Comparison of ENCODE assay signal across 9 mouse cellular contexts in genomic region chr19:44246341-44246911, GRCm38 (mm10). TPM values are rescaled to one million over a fixed set of nuclear protein-coding genes. Genes with fewer than 3 reads are reported as not detected.
DNase-seq lines count a peak whose midpoint lies in the region; ATAC-seq lines count a peak whose summit lies in the region.
"Had no signal": no experiment of that assay in that cellular context is flagged by ENCODE, and none has a peak within 500 bp of the region (broad histone marks: within the 10 kb centered on the region; RNA-seq: fewer than 3 reads in every experiment).

No protein-coding gene starts in this region.

- ATAC-seq in heart, embryonic 11.5 days (replicated peaks; ENCODE audit: insufficient number of reproducible peaks, low FRiP score, low TSS enrichment) = no peak
- ATAC-seq in embryonic facial prominence, embryonic 13.5 days (ENCODE audit: insufficient number of reproducible peaks, insufficient read depth, low FRiP score, low TSS enrichment, low read depth) = no peak
- no peak for ATAC-seq in intestine, embryonic 14.5 days (replicated peaks; ENCODE audit: low FRiP score, low TSS enrichment, low read depth)
- no peak for ATAC-seq in midbrain, embryonic 15.5 days (replicated peaks)

- peak overlapping the region; percentile 41 for H3K4me2 ChIP-seq in heart, embryonic 11.5 days
- peak overlapping the region; percentile 75; the same call in 1 of the 2 replicates for H3K4me2 ChIP-seq in embryonic facial prominence, embryonic 13.5 days
- peak overlapping the region; percentile 81 for H3K4me2 ChIP-seq in intestine, embryonic 14.5 days (ENCODE audit: low read length)
- H3K4me2 ChIP-seq in midbrain, embryonic 15.5 days = peak overlapping the region; percentile 85

- H3K27me3 ChIP-seq in heart, embryonic 11.5 days (ENCODE audit: control insufficient read depth, insufficient read depth, low read length) = no peaks in the 10 kb centered on the region
- no peaks in the 10 kb centered on the region for H3K27me3 ChIP-seq in embryonic facial prominence, embryonic 13.5 days
- H3K27me3 ChIP-seq in intestine, embryonic 14.5 days (replicated peaks; ENCODE audit: control insufficient read depth, insufficient read depth, low read length) = no peaks in the 10 kb centered on the region
- no peaks in the 10 kb centered on the region for H3K27me3 ChIP-seq in midbrain, embryonic 15.5 days (replicated peaks)

- H3K4me1 ChIP-seq in heart, embryonic 11.5 days (ENCODE audit: control insufficient read depth, insufficient read depth, low read length) = peaks cover 22% of the 10 kb centered on the region
- peaks cover 27% of the 10 kb centered on the region for H3K4me1 ChIP-seq in embryonic facial prominence, embryonic 13.5 days
- peaks cover 17% of the 10 kb centered on the region; the same call in 1 of the 2 replicates for H3K4me1 ChIP-seq in intestine, embryonic 14.5 days (replicated peaks; ENCODE audit: control insufficient read depth, insufficient read depth, low read length)
- peaks cover 30% of the 10 kb centered on the region for H3K4me1 ChIP-seq in midbrain, embryonic 15.5 days

- intact Hi-C loops in heart, postnatal 14 days (cut with DNase I) = loop anchor here (1.0 to 10.0 kb wide), 4 partner anchors 20 to 171 kb away; no protein-coding TSS in a partner anchor

- H3K36me3 ChIP-seq in heart, embryonic 11.5 days (ENCODE audit: control insufficient read depth, insufficient read depth, low read length) = no peaks in the 10 kb centered on the region
- H3K36me3 ChIP-seq in embryonic facial prominence, embryonic 13.5 days = no peaks in the 10 kb centered on the region
- H3K36me3 ChIP-seq in intestine, embryonic 14.5 days (ENCODE audit: control insufficient read depth, insufficient read depth, low read length) = no peaks in the 10 kb centered on the region
- H3K36me3 ChIP-seq in midbrain, embryonic 15.5 days (replicated peaks) = no peaks in the 10 kb centered on the region

- no peak for DNase-seq in heart, postnatal 14 days
- DNase-seq in intestine, embryonic 14.5 days (ENCODE audit: low spot score) = no peak
- DNase-seq in thymus, postnatal 0 days (ENCODE audit: low spot score) = no peak
- DNase-seq in layer of hippocampus, postnatal 36 days = no peak
- DNase-seq in thymus, adult 18-20 months = no peak

- H3K4me3 ChIP-seq in heart, embryonic 11.5 days (ENCODE audit: low read depth, low read length) = no peak overlapping the region
- H3K4me3 ChIP-seq in embryonic facial prominence, embryonic 13.5 days = no peak overlapping the region
- no peak overlapping the region; the same call in 1 of the 2 replicates for H3K4me3 ChIP-seq in intestine, embryonic 14.5 days (ENCODE audit: low read depth, low read length)
- H3K4me3 ChIP-seq in midbrain, embryonic 15.5 days = peak overlapping the region; percentile 0; the same call in 1 of the 2 replicates

- WGBS in heart, embryonic 11.5 days (ENCODE audit: insufficient replicate concordance) = 20% methylated on average over 11 of the region's 11 CpGs
- WGBS in embryonic facial prominence, embryonic 13.5 days = 49% methylated on average over 11 of the region's 11 CpGs
- WGBS in intestine, embryonic 14.5 days = 62% methylated on average over 11 of the region's 11 CpGs
- 37% methylated on average over 11 of the region's 11 CpGs for WGBS in midbrain, embryonic 15.5 days

- no peaks in the 10 kb centered on the region for H3K9me3 ChIP-seq in heart, embryonic 11.5 days (replicated peaks; ENCODE audit: control insufficient read depth, low read length)
- H3K9me3 ChIP-seq in embryonic facial prominence, embryonic 13.5 days = no peaks in the 10 kb centered on the region
- no peaks in the 10 kb centered on the region for H3K9me3 ChIP-seq in intestine, embryonic 14.5 days (ENCODE audit: control insufficient read depth, low read length)
- H3K9me3 ChIP-seq in midbrain, embryonic 15.5 days = no peaks in the 10 kb centered on the region

- no peak overlapping the region for H3K27ac ChIP-seq in heart, embryonic 11.5 days (ENCODE audit: low read depth, low read length)
- H3K27ac ChIP-seq in embryonic facial prominence, embryonic 13.5 days = 0 out of 2 replicates have a peak overlapping the region, but pooled peaks have one; percentile 16
- no peak overlapping the region for H3K27ac ChIP-seq in intestine, embryonic 14.5 days (ENCODE audit: low read depth)
- peak overlapping the region; percentile 88; the same call in 1 of the 2 replicates for H3K27ac ChIP-seq in midbrain, embryonic 15.5 days

- no peak overlapping the region for H3K9ac ChIP-seq in heart, embryonic 11.5 days (ENCODE audit: low read depth, low read length)
- H3K9ac ChIP-seq in embryonic facial prominence, embryonic 13.5 days = no peak overlapping the region
- H3K9ac ChIP-seq in intestine, embryonic 14.5 days (ENCODE audit: low read length) = no peak overlapping the region
- H3K9ac ChIP-seq in midbrain, embryonic 15.5 days = no peak overlapping the region

RNA-seq across cellular contexts. Expression of gene Scd3, which starts 43.4 kb away (rescaled TPM):
- polyA plus RNA-seq in heart, embryonic 11.5 days (2014; fragmentation: Nextera tagmentation; extraction: Ambion mirVana) = 0.21 TPM in 1 of 2 replicates, not detected in the other
- not detected for total RNA-seq in heart, postnatal 14 days (2021)
- polyA plus RNA-seq in embryonic facial prominence, embryonic 13.5 days (2015; fragmentation: Nextera tagmentation; extraction: Ambion mirVana) = 0.22 TPM in 1 of 2 replicates, not detected in the other
- polyA plus RNA-seq in intestine, embryonic 14.5 days (2014; fragmentation: Nextera tagmentation; extraction: Ambion mirVana) = 0.19 and 0.67 TPM in 2 replicates
- polyA plus RNA-seq in midbrain, embryonic 15.5 days (2015; fragmentation: Nextera tagmentation; extraction: Ambion mirVana) = 5.7 TPM in 2 replicates
- polyA plus RNA-seq in thymus, postnatal 0 days (2015; fragmentation: Nextera tagmentation; extraction: Ambion mirVana) = 0.15 and 0.29 TPM in 2 replicates
- 1 to 10 TPM in 1 of 2 experiments, under 1 TPM in 1; 0.94 to 1.7 TPM for total RNA-seq in layer of hippocampus, postnatal 36 days (2021)
- polyA plus RNA-seq: large intestine, adult 2 months had no signal

RNA-seq across cellular contexts. Expression of gene Scd2, which starts 47.0 kb away (rescaled TPM):
- polyA plus RNA-seq in heart, embryonic 11.5 days (2014; fragmentation: Nextera tagmentation; extraction: Ambion mirVana) = 150 and 188 TPM in 2 replicates
- 10 to 100 TPM; 24.8 to 27.2 TPM for total RNA-seq in heart, postnatal 14 days (2021)
- 211 and 213 TPM in 2 replicates for polyA plus RNA-seq in embryonic facial prominence, embryonic 13.5 days (2015; fragmentation: Nextera tagmentation; extraction: Ambion mirVana)
- 341 and 386 TPM in 2 replicates for polyA plus RNA-seq in intestine, embryonic 14.5 days (2014; fragmentation: Nextera tagmentation; extraction: Ambion mirVana)
- 251 and 253 TPM in 2 replicates for polyA plus RNA-seq in midbrain, embryonic 15.5 days (2015; fragmentation: Nextera tagmentation; extraction: Ambion mirVana)
- 68.8 and 69.7 TPM in 2 replicates for polyA plus RNA-seq in thymus, postnatal 0 days (2015; fragmentation: Nextera tagmentation; extraction: Ambion mirVana)
- total RNA-seq in layer of hippocampus, postnatal 36 days (2021) = 100 to 1,000 TPM; 621 to 658 TPM

RNA-seq across cellular contexts. Expression of gene Pkd2l1, which starts 54.2 kb away (rescaled TPM):
- polyA plus RNA-seq in heart, embryonic 11.5 days (2014; fragmentation: Nextera tagmentation; extraction: Ambion mirVana) = not detected in 2 replicates
- not detected for total RNA-seq in heart, postnatal 14 days (2021)
- polyA plus RNA-seq in embryonic facial prominence, embryonic 13.5 days (2015; fragmentation: Nextera tagmentation; extraction: Ambion mirVana) = not detected in 2 replicates
- 0.12 TPM in 1 of 2 replicates, not detected in the other for polyA plus RNA-seq in intestine, embryonic 14.5 days (2014; fragmentation: Nextera tagmentation; extraction: Ambion mirVana)
- 0.06 TPM in 2 replicates for polyA plus RNA-seq in midbrain, embryonic 15.5 days (2015; fragmentation: Nextera tagmentation; extraction: Ambion mirVana)
- polyA plus RNA-seq in thymus, postnatal 0 days (2015; fragmentation: Nextera tagmentation; extraction: Ambion mirVana) = 0.10 and 0.16 TPM in 2 replicates
- total RNA-seq in layer of hippocampus, postnatal 36 days (2021) = under 1 TPM; 0.15 to 0.20 TPM

Comparison
In these comparisons a context has a peak if more than half of its experiments do, and no peak if none do; other contexts are left out.
1. H3K27ac ChIP-seq: peak in embryonic facial prominence, embryonic 13.5 days (single experiment) and midbrain, embryonic 15.5 days (single experiment); none in heart, embryonic 11.5 days (single experiment) and intestine, embryonic 14.5 days (single experiment).
2. Peak in every context shown above with its lines, with median percentiles within 50 percentile points of each other: H3K4me2 ChIP-seq.